Mouse (Mus musculus) liver, postnatal 0 days (tissue): Measurements from ENCODE around the gene Cisd3.

Source experiments
- CTCF ChIP-seq: sonication (generic); IDR thresholded peaks from 2 replicates; pipeline ENCODE4 v1.5.1; 2016; ENCODE audit warnings: antibody characterized with exemption, low read depth
- EP300 ChIP-seq: IDR thresholded peaks from 2 replicates; pipeline ENCODE4 v1.6.1; 2016; ENCODE audit warnings: antibody characterized with exemption, low read depth, mild to moderate bottlenecking

DNA sequence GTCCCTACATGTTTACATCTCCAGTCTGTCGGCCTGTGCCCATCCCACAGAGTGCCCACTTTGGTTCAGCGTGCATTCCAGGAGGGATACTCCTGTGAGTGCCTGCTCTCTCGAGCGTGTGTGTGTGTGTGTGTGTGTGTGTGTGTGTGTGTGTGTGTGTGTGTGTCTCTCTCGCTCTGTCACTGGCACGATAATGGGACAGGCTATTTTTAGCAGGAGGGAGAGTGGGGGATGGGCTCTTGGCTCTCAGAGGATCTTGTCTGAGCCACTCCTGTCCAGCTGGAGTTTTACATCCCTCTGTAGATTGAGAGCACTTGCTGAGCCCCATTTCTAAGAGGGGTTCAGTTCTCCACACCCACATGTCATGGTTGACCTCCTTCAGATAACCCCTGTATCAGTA lies 15.8 kb upstream of the Cisd3 start:
- TF ChIP-seq CTCF = no peak
- TF ChIP-seq EP300 = no peak
